Mouse (Mus musculus): ENCODE data around the gene Epb41l1.

The Epb41l1 gene

DNA sequence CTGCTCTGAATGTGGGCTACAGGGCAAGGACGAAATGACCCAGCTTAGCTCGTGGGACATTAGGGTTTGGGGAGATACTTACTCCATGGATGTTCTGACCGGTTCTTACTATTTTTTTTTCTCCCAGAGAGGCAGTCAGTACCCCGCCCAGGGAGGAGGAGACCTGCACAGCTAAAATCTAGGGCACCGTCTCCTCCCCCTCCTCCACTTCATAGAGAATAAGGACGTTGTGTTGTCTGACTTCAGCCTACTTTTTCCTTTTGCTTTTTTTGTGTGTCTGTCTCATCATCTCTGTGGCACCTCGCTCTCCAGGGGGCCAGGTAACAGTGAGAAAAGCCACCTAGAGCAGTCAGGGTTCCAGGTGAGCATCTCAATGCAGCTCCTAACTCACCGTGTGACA lies 121.7 kb downstream of the Epb41l1 start:
- DNase-seq: peak; percentile 45

DNA sequence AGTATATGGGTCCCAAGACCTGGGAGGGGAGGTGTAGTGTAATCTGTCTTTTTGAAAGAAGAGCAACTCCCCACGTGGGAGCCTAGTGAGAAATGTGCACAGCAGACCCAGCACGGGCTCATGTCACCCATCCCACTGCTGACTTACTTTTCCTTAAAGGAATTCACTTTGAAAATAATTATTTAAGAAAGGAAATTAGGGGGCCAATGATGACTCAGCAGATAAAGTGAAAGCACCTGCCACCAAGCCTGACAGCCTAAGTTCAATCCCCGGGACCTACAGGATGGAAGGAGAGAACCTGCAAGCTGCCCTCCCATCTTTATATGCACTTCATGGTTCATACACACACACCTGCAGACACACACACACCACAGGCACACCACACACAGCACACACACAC lies 123.1 kb downstream of the Epb41l1 start:
- DNase-seq: no peak

DNA sequence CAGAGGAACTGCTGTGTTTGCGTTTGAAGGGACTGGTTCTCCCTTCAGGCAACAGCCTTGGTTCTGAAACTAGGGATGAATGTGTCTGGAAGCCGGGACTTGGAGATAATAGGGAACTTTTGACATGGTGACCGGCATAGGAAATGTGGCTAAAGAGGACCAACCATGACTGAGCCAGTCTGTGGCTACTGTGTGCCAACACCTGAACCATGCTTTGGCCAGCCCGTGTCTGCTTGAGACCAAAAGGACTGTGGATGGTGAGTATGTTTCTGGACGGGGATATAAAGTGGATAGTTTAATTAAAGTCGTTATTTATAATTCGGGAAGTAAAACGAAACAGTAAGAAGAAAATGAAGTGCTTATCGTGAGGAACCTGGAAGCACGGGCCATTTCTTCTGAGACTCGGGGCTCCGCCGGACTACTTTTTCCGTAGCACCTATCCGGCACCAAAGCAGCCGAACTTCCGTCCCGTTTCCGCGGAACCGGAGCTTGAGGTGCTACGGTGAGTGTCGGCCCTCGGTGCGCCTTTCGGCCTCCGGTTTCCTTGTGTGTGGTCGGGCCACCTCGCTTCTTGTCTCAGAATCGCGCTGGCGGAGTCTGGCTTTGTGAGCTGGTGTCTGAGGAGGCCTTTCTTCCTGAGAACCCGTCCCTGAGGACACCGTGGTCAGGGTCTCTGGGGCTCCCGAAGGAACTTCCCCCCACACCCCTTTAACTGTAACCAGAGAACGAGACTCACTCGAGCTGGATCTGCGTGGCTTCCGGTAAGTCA lies 126.6 kb downstream of the Epb41l1 start, which contains the start of gene Aar2:
TSS of gene Aar2 (plus strand) at position 462 of the 769 bp plus-strand sequence.
- peak; percentile 74 for DNase-seq

DNA sequence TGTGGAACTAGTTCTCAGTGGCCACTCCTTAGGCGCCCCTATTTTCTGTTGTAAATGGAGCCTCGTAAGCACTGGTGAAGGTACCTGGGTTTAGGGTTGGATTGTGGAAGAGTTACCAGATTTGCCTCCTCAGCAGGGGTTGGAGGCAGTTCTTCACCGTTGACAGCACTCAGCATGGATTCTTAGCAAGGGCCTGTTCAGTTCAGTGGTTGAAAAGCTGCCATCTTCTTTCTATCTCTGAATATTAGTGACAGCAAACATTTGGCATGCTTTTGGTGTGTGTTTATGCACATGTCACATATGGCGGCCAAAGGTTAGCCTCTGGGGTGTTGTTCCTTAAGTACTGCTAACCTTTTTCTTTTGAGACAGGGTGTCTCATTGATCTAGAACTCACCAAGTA lies 131.7 kb downstream of the Epb41l1 start:
- no peak for DNase-seq

DNA sequence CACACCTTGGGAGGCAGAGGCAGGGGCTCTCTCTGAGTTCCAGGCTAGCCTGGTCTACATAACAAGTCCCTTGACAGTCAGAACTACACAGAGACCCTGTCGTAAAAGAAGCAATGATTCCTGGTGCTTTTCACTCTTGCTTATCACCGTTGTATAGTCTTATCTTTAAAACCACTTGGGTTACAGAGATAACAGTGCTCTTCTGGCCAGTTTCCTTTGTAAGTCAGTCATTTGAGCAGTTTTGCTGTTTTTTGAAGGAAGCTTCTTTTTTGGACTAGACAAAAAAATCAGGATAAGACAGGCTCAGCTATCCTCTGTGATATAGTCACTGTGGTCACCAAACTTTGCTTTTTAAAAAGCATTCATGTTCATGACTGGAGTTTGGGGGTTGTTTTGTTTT lies 141.1 kb downstream of the Epb41l1 start:
- no peak for DNase-seq

DNA sequence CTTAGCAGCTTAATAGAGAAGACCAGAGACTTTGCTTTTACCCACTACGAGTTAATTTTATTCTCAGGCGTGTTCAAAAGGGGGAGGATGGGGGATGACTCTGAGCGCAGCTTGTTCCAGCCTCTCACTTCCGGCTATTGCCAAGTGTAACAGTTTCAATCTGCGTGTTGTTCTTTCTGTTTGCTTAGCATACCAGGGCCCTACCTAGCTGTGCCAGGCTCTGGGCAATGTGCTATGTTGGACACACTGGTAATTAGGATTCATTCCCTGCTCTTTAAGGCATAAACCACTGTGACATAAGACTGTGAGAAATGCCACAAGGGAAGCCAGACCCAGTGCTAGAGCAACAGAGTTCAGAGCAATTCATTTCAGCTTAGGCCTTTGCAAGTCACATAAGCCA lies 142.8 kb downstream of the Epb41l1 start:
- peak; percentile 71 for DNase-seq

DNA sequence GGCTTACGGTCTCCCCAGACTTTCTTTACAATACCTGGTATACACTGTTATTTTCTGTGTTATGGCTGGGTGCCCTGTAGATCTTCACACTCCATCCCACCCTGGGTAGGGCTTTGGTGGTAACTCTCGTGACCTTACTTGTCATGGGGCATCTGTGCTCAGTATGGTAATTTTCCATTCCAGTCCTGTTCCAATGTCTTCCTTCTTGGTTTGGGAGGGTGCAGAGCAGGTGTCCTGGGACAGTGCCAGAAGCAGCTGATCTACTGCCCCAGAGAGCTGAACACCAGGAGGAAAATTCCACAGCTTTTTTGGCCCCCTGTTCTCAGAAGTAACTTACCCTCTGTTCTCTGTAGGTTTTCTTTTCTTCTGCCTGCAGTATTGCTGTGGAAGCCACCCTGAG lies 145.8 kb downstream of the Epb41l1 start:
- DNase-seq: no peak

DNA sequence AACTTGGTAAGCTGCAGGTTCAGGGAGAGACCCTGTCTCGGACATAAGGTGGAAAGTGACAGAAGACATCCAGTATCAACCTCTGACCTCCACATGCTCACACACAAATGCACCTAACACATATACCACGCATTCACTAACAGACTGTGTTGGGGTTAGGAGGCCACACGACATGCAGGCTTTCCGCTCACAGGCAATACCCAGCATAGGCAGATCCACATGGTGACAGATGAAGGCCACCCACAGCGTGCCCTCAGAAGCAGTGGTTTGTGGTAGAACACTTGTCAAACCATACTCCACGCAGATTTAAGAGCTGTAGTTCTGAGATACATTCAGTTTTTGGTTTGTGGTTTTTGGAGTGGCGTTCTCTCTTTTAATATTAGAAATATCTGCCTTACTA lies 147.9 kb downstream of the Epb41l1 start:
- no peak for DNase-seq

DNA sequence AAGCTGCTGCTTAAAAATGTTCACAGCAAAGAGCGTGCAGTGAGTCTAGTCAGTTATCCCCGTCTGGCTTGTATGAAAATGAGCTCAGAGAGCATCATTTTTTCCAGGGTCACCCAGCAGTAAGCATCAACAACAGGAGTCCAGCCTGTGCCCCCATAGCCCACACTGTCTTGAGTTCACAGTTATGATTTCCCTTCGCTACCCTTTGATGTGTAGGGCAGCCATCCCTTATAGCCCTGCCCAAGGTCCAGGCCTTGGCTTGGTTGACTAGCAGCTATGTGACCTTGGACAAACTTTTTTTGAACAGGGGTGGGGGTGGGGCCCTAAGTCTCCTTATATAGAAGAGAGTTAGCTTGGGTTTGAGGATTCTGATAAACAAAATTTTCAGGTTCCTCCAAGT lies 148.6 kb downstream of the Epb41l1 start:
- no peak for DNase-seq

DNA sequence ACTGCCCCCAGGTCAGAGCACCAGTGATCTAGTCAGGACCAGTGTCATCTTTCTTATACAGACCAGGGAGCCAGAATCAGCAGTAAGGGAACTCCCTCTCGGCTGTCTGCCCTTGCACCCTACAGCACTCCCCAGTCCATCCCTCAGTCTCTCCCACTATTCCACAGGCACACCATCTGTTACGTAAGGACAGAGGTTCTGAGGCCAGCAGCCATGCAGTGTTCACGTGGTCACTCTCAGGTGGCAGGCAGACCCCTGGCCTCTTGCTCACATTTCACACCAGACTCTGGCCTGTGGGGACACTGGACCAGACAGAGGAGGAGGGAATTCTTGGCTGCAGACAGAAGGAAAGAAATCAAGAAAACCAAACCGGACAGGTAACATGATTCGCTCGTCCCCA lies 150.8 kb downstream of the Epb41l1 start:
- DNase-seq: no peak

DNA sequence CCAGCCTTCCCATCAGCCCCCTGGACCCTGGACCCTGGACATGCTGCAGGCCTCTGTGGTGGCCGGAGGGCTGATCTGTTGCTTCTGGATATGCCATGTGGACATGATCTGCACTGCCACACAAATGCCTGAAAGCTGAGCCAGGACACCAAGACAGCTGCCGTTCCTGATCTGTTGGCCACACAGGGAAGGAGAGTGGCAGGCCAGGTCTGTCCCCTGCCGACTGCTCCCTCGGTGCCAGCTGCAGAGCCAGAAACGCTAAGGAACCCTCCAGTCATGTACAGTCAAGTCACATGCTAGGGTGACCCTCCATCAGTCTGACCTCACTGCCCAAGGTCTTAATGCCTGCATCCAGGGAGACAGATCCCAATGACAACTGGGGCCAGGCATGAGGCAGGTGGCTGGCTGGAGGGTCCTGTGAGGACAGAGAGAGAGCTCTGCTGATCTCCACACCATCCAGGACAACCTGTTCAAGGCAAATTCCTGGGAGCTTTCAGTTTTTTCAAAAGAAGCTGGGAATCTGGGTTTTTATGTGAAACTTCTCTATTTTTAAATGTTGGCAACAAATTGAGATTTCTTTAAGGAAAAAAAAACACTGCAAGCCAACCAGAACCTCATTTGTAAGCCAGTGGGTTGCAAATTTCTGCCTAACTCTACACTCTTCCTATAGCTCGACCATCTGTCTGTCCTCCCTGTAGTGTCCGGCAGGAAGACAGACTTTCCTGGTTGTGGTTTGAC lies 156.3 kb downstream of the Epb41l1 start:
- DNase-seq: no peak

DNA sequence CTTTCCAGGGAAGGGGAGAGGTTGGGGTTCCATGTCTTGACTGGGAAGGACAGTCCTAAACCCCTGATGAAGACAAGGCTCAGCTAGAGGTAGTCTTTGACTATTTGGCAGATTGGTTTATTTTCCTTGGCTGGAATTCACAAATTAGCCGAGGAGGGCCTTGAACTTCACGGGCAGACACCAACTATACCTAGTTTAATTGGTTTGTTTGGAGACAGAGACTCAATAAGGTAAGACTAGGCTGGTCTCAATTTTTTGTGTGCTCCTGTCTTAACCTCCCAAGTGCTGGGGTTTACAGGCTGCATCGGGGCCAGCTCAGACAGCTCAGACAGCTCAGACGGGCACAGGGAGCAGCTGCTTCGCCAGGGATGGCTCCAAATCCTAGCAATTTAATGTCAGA lies 159.8 kb downstream of the Epb41l1 start:
- no peak for DNase-seq

DNA sequence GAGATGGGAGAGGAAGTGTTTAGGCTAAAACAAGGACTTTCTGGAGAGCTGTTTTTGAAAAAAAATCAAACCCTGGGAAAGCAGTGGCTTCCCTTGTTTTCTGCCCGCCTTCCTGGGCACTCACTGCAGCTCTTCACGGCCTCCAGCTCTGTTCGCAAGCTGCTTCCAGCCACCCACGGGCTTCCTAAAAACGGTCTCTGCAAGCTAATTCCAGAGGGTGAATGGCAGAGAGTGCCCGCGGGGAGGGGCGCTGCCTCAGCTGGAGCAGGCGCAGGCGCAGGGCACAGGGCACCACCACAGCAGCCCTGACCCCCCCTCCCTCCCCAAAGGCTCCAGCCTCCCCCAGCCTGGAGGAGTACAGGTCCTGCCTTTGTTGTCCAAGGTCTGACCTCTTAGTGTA lies 160.5 kb downstream of the Epb41l1 start:
- peak; percentile 94 for DNase-seq

DNA sequence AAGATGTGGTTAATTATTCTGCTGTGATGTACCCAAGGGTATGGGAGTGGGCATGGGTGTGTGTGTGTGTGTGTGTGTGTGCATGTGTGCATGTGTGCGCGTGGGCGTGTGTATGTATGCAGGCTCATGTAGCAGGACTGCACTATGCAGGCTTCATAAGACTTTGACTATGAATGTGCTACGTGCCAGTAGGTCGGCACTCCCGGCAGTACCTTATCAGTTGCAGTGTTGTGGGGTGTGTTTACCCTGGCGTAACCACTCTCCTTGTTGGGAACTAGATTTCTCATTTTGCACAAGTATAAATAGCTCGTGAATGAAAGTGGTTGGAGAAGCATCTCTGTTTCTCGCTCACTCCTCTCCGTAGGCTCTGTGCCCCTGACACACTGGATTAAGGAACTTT lies 162.2 kb downstream of the Epb41l1 start:
- DNase-seq: no peak

DNA sequence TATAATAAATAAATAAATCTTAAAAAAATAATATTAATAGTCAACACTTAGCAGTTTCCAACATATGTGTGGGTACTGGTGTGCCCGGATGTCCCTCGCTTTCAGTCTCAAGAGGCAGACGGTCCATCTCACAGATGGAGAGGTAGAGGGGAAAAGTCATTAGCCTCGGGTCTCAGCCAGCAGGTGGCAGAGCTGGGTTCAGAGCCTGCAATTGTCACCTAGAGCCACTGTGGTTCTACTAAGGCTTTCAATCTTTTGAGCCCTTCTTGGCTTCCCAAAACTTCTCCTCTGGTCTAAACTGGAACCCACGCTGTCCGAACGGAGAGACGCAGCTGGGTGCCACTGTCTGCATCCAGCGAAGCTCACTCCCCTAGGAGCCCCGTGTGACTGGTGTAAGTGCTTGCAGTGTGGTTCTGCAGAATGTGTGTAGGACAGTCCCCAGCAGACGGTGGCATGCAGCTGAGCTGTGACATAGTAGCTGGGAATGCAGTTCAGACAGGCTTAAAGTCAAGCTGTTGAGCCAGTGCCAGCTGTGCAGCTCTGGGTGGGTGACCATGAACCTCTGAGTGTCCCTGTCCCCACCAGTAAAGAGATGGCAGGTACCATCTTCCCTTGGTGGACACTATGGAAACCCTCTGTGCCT lies 163.6 kb downstream of the Epb41l1 start:
- no peak for DNase-seq

DNA sequence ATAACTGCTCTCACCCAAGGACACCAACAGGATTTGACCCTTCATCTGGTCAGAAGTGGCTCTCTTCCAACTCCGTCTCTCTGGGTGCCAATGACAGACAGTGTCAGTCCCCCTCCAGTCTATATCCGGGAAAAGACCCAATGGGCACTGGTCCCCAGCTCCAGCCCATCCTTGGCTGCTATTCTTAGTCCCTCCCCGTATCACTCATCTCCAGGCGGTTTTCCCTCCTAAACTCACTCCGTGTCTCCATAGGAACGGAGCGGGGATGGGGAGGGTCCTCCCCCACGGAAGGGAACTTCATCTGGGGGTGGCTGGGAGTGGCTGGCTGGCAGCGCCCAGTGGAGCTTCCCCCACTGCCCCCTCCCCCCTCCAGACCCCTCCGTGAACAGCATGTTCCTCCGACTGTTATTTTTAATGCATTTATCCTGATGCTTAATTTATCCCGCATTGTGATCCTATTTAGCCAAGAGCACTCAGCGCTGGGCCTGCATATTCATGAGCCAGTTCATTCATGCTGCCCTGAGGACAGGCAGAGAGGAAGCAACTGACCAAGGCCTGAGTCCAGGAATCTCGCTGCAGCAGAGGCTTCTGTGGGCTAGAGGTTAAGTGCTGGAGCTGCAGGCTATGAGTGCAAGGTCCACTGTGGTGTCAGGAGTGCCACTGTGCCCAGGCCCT lies 164.2 kb downstream of the Epb41l1 start:
- peak; percentile 64 for DNase-seq

DNA sequence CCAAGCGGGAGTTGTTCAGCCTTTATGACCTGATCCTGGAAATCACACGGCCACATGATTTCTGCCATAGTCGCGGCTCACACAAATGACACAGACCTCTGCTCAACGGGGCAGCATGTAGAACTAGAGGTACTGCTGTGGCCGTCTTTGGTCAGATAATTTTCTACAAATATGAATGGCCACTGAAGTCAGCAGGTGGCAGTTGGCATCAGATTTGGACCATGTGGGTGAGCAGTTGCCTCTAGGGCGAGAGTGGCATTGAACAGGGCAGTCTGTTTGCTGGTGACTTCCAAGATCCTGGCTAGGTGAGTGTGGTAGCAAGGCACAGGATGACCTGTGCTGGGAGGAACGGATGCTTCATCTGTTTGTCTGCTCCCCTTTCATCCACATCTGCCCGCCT lies 168.8 kb downstream of the Epb41l1 start:
- DNase-seq: no peak
